Mouse (Mus musculus): ENCODE results near the gene Dtymk. TPM values are rescaled to one million over a fixed set of nuclear protein-coding genes. Genes with fewer than 3 reads are reported as not detected.
A peak's percentile ranks its signal among the peaks of the same experiment; 100 is the strongest.
"Not testable (repeated sequence)": the region's sequence is repeated elsewhere in the genome, so short reads cannot be mapped to it uniquely, and the experiment has no call there.

Gene Dtymk
- total RNA-seq (2021): 70.1 and 70.7 TPM in 2 replicates
- long read RNA-seq, experiment 1, transcript Dtymk-201 (5 exons, 1,003 nt): major isoform, 46 of 132 reads
- long read RNA-seq, experiment 1, transcript Dtymk-202 (2 exons, 1,055 nt): minor isoform, 45 of 132 reads
- long read RNA-seq, experiment 1, partial matches to known transcripts: 31 of 132 reads
- long read RNA-seq, experiment 1, other reads (novel, unspliced or antisense): 10 of 132 reads
- long read RNA-seq, experiment 2, transcript Dtymk-201 (5 exons, 1,003 nt): major isoform, 47 of 138 reads
- long read RNA-seq, experiment 2, transcript Dtymk-202 (2 exons, 1,055 nt): minor isoform, 39 of 138 reads
- long read RNA-seq, experiment 2, partial matches to known transcripts: 44 of 138 reads
- long read RNA-seq, experiment 2, other reads (novel, unspliced or antisense): 8 of 138 reads

DNA sequence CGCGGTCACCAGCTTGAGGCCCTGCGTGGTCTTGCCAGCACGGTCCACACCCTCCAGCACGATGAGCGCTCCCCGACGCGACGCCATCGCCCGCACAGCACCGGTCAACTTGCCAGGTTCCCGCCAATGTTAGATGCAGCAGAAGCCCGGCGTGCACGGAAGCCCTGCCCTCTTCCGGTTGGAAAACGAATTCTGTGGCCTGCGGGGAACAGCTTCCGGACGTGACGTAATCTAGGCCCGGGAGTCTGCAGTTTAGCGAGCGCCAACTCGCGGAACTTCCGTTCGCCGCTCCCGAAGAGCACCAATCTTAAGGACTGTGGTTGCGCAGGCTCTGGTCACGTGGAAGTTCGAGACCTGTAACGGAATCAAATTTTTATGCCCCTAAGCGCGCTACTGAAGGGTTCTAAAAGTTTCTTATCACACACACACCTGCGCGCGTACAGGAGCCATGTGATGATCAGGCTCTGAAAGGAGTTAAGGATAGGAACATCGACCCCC, at the start of gene Dtymk:
Gene Dtymk (minus strand): TSS at position 194 of the 498 bp plus-strand sequence.
- DNase-seq: peak; percentile 95

DNA sequence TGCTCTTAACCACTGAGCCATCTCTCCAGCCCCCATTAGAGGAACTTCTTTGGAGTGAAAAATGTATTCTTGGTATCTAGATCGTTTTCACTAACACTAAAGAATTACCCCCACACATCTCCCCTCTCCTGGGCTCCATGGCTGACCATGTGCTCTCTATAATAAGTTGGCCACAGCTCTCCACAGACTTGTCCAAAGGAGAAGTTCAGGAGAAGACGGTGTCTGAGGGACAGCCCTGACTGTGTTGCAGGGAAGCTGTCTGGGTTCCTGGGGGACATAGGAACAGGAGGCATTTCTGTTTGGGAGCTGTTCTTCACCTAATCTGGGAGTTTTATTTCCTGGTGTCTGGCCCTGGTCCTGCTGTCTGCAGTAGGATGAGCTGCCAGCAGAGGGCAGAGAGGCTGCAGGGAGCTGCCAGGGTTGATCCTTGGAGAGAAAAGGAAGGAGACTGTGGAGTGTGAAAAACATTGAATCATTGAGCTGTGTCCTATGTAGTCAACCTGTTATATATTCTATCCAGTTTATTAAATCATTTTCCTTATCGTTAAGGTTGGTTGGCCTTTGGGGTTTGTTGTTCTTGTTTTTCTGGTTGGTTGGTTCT, 44.1 kb upstream of the Dtymk start:
- DNase-seq: not testable (repeated sequence)

DNA sequence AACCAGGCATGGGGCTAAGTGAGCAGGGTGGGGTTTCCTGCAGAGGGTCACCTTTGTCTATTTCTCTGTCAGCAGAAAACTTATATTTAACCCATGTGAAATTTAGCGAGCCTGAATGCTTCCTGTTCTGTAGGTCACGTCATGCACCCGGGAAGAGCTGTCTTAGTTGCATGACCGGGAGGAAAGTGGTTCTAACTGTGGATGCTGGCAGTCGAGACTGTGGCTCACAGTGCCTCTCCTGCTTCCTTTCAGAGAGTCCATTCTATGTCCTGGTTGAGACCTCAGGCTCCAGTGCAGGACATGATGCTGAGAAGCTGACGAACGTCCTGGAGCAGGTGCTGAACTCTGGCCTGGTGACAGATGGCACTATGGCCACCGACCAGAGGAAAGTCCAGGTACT, 36.8 kb upstream of the Dtymk start:
- DNase-seq: not testable (repeated sequence)

DNA sequence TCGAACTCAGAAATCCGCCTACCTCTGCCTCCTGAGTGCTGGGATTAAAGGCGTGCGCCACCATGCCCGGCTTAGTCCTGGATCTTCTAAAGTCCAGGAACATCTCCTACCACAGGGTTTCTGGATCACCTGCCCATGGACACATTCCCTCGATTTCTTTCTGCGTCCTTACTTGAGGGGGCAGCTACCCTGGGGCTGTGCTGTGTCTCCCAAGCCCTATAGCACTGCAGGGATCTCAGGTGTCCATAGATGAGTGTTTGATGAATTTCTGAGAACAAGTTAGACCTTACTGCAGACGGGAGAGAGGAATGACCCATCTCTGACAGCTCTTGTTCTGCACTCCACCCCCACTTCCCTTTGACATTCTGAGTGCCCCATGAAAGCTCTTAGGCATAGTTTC, 35.6 kb upstream of the Dtymk start:
- DNase-seq: no peak

DNA sequence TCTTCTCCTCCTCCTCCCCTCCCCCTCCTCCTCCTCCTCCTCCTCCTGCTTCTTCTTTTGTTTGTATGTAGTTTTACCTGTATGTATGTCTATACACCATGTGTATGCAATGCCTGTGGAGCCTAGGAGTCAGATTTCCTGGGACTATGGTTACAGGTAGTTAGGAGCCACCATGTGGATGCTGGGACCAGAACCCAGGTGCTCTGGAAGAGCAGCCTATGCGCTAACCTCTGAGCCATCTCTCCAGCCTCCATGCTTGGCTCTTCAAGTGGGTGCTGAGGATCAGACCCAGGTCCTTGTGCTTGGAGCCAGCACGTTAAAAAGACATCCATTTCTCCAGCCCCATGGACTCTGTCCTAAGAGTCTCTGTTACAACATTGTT, 34.8 kb upstream of the Dtymk start:
- DNase-seq: no peak

DNA sequence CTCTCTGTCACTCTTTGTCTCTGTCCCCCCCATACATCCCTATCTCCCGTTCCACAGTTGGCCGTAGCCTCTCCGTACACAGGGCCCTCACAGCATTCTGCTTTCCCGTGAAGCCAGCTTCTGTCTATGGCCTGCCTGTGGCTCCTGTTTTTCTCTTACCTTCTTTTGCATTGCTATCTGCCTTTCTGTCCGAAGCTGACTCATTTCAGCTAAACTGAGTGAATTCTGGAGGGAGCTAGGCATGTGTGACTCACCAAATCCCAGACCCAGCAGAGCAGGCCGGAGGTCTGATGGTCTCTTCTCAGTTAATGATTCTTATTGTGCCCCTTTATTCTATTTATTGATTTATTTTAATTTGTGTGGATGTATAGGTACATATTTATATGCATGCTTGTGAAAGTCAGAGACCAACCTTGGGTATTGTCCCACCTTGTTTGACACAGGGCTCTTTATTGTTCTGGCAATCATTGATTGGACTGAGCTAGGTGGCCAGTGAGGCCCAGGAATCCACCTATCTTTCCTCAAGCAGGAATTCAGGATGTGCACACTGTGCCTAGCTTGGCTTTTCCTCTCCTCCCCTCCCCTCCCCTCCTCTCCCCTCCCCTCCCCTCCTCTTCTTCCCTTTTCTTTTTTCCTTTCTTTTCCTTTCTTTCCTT, 34.3 kb upstream of the Dtymk start:
- DNase-seq: no peak

DNA sequence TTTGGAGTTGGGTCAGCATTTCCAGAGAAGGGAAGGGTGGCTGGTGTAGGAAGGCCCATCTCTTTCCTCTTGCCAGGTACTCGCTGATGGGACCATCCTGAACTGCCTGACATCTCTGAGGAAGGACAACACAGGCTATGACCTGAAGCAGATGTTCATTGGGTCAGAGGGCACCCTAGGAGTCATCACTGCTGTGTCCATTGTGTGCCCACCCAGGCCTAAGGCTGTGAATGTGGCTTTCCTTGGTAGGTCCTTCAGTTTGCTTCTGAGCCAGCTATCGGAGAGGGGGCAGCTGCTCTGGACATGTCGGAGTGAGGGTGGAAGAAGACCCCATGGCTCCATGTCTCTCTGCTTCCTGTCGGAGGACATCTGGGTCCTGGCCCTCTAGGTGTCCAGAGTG, 33.5 kb upstream of the Dtymk start:
- no peak for DNase-seq

DNA sequence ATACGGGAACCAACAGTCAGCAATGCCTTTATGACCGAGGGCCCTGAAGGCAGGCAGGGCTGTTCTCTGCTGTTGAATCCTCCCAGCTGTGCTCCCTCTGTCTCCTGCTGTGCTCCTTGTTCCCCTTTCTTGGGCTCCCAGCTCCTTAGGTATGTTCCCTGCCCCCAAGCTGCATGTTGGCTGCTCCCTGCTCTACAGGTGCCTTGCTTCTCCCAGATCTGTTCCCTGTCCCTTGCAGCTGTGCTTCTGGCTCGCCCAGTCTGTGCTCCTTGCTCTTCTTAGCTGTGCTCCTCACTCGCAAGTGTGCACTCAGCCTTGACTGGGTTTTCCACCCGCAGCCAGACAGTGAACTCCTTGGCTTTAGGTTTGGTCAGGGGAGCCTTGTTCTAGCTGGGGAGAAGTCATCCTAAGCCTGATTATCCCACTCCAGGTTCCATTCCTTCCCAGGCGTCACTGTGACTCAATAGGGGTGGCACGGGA, 33.0 kb upstream of the Dtymk start:
- no peak for DNase-seq

DNA sequence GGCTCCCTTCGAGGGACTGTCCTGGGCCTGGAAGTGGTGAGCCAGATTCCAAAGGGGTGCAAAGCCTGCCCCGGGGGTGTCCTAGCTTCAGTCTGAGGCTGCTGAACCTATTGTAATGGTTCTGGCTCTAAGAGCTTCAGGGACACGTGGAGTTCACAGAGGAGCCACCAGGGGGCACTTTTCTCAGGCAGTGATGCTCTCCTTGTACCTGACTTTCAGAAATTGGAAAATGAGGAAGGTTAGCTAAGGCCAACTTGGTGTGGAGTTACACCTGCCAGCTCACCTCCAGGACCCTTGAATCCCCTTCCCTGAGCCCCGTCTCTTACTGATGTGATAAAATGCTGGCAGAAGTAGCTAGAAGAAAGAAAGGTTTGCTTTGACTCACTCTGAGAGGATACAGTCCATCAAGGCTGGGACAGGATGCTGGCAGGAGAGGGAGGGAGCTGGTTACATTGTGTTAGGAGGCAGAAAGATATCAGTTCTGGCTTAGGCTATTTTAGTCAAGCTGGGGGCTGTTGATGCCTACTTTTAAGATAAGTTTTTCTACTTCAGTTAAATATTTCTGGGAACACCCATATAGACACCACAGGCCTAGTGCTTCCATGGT, 31.1 kb upstream of the Dtymk start:
- peak; percentile 33 for DNase-seq

DNA sequence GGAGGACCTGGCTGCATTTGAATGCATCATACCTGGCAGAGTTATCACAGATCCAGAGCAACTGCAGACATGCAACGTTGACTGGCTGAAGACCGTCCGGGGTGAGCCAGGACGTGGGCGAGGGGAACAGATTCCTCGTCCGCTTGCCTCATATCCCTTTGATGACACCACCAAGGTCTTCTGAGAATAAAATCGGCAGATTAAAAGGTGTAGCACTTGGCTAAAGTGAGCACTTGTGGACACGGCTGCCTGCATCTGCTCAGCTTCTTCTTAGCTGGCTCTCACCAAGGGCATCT, 24.8 kb upstream of the Dtymk start:
- DNase-seq: no peak

DNA sequence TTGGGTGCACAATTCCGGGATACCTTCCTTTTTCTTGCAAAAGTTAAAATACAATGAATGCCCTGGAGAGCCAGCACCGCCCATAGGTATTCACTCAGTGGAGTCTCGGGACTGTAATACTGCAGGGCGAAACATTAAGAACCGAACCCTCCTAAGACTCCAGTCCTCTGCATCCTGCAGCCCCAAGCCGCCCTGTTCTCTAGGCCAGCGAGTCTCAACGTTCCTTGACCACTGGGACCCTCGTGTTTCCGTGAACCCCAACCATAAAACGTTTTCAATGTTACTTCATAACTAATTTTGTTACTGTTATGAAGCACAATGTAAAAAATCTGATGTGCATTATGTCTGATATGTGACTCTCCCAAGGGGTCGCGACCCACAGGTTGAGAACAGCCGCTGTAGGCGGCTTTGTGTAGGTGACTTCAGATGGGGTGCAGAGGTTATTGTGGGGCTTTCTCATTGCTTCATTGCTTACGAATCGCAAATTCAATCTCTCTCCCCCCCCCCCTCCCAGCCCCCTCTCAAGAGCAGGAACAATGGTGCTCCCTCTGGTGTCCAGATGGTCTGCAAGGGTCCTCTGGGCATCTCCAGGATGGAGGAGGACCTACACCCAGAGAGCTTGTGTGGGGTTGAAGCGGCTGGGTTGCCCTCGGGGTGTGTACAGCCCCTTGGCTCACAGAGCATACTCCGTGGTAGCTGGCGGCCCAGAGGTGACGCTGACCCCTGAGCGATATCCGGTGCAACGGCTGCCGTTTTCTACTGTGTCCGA, 24.2 kb upstream of the Dtymk start:
- DNase-seq: peak; percentile 29

DNA sequence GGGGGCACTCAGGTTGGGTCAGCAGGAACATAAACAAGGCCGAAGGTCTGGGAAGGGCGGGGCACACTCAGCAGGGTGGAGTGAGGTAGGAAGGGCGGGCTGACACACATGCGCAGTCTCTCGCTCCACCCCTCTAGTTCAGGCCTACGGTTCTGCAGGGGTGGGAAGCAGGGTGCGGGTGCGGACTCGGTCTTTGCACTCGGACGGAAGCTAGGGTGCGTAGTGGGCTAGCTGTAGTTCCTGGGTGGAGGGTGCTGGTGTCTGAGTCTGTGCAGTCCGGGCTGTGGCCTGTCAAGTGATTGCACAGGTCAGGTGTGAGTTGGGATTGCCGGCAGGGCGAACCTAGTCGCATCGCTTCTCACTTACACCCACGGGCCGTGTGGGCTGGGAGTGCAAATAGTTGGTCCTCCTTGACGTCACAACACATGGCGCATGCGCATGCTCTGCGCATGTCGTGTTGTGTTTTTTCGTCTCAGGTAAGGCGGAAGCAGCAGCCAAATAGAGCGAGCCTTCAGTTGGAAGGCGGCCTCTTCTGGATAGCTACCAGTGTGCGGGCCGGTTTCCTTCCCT, 23.5 kb upstream of the Dtymk start:
- peak; percentile 96 for DNase-seq

DNA sequence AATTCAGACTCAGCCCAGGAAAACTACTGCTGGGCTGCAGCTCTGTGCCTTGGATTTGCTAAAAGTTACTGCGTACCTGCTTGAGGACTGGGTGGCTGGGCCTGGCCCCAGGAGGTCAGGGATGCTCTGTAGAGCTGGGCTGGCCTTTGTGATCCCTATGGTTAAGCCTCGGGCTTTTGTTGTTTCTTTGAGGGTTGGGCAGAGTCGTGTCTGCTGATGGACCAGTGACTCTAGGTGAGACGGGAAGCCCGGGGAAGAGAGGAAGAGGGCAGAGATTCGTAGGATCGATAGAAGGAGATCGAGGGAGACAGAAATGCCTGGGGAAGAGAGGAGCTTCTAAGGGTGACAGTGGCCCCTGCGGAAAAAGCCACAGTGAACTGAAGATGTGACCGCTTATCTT, 22.9 kb upstream of the Dtymk start, which contains the start of gene D2hgdh:
Gene D2hgdh (plus strand): TSS at position 301 of the 400 bp plus-strand sequence.
- DNase-seq: no peak

DNA sequence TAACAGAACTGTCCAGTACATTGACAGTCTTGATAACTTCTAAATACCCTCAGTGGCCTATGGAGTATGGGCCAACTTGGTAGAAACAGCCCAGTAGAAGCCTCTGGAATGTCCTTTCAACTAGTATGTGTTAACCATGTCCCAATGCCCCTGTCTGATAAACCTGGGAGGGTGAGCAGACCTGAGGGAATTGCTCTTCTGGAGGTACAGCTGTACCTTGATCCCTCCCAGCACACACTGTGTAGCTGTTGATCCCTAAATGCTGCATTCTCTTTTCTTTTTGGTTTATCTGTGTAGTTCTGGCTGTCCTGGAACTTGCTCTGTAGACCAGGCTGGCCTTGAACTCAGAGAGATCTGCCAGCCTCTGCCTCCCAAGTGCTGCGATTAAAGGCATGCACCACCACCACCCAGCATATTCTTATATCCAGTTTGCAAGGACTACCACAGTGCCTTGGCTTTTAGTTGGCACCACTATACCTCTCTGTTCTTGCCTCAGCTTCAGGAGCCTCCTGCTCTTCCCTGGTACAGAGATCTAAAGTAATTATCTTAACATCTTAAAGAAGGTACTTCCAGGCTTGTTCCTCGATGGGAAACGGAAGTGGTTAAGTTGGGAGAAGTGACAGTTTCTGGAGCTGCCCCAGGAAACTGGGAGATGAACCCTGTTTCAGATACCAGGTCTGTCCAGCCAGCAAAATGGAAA, 22.2 kb upstream of the Dtymk start:
- no peak for DNase-seq

DNA sequence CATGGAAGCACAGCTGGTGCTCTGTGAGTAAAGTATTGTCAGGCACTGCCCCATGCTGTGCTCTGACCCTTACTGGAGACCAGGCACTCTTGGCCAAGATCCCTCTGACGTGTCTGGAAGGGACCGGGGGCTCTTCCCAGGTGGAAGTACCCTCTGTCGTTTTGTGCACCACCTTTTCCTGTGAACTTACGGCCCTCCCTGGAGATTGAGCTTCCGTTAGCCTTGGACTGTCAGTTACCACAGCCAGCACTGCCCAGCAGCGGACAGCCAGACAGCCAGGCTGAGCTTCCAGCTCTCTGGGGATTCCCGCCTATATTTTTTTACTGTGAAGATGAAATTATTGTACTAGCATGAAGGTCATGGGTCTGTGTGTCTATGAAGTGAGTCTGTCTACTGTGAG, 17.0 kb upstream of the Dtymk start:
- DNase-seq: peak; percentile 33

DNA sequence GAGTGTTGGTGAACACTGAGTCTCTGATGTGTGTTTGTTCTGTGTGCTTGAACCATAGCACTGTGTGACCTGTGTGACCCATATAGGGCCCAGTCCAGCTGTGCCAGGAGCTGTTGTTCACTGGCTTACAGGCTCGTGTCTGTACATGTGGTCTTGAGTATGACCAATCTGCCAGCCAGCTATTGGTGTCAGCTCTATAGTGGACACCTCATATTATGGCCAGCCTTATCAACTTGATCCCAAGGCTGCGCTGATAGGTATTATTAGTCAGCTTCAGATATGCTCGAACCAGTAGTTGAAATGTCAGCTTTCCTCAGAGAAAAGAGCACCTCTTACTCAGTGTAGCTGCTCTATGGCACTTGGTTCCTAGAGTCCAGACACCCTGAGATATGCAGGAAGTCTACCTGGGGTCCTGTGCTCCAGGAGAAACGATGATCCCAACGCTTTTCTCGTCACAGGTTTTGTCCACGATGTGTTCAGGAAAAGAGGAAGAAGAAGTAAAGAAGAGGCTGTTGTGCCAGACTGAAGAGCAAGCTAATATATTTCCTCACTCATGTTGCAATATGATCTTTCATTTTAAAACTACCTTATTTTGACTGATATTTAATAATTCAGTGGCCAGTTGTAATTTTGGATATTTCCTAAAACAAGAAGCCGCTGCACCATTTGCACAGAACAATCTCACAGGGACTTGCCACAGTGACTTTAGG, 16.2 kb upstream of the Dtymk start:
- peak; percentile 26 for DNase-seq

DNA sequence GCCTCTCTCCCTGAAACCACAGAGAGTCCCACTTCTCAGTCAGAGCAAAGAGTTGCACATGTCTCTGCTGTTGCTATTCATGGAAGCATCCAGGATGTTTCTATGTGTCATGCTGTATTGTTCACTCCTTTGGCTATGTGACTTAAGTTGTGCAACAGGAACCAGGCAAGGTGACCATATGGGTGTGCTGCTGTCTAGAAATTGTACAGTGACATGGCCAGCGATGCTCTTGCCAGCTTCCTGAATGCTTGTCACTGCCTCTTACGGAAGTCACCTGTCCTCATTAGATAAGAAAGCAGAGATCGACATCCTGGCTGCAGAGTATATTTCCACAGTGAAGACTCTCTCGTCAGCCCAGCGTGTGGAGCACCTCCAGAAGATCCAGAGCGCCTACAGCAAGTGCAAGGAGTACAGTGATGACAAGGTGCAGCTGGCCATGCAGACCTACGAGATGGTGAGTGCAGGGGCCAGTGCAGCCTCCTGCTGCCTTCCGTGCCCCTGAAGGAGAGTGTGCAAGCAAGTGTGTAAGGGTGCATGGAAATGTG, 9.8 kb upstream of the Dtymk start:
- DNase-seq: no peak

DNA sequence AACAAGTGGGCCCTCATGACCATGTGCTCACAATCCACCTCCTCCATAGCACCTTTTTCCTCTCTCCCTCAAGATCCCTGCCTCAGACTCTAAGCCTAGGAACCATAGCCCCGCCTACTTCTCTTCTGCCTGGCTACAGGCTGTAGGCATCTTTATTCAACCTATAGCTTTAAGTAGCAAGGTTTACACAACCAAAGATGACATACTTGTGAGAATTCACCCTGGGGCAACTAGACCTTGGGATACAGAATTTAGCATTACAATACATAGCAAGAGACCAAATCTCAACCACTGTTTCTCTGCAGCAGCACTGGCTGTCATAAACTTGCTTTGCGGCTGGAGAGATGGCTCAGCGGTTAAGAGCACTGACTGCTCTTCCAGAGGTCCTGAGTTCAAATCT, 8.3 kb upstream of the Dtymk start:
- no peak for DNase-seq

DNA sequence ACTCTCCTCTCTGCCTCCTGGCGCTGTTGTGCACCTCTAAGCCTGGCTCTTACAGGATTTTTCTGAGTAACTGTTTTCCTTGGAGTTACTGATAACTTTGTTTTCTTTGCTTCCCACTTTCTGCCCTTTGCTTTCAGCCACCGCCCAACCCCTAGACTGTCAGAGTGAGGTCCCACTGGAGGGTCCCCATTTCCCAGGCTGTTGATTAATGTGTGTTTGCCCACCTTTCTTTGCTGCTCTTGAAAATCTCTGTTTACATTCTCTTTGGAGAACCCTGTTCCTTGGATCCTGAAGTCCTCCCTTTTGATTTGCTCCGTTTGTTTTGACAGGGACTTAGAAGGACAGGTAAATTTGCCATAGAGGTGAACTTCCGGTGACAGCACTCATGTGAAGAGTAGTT, 7.1 kb upstream of the Dtymk start:
- no peak for DNase-seq

Data from adrenal gland, postnatal 14 days (tissue).